Mouse (Mus musculus): ENCODE results near the gene Esrrg.

DNA sequence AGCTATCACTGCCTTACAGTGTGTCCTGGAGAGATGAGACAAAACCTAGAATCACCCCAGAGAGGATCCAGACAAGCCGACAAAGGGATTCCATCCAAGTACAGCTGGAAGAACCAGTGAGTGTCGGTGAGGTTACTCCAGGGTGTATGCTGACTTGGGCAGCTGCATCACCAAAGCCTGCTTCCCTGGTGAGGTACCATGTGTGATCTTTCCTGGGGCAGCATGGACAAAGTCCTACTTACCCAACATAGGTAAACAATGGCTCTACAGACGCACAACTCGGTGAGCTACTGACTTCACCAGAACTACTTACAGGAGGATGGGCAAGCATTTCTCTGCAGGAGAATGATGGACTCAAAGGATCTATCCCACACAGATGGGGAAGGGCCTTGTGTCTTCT is 280.5 kb downstream of the Esrrg start:
- no peak for TF ChIP-seq CTCF (IDR thresholded peaks at IDR 0.05; ENCODE audit: low read depth, low read length)
- TF ChIP-seq GATA2 (IDR thresholded peaks at IDR 0.05; ENCODE audit: borderline replicate concordance, low read depth, low read length): no peak
- no peak for TF ChIP-seq TAL1 (conservative IDR thresholded peaks at IDR 0.05; ENCODE audit: low read depth, low read length)
- TF ChIP-seq POLR2AphosphoS5 (IDR thresholded peaks at IDR 0.05; ENCODE audit: insufficient replicate concordance, low read depth, low read length): no peak
